Mouse (Mus musculus): ENCODE measurements around the gene Hmces. TPM values are rescaled to one million over a fixed set of nuclear protein-coding genes. Genes with fewer than 3 reads are reported as not detected.

Gene Hmces
- polyA plus RNA-seq (2016; fragmentation: Nextera tagmentation; extraction: Ambion mirVana), result 49.7 and 57.0 TPM in 2 replicates

DNA sequence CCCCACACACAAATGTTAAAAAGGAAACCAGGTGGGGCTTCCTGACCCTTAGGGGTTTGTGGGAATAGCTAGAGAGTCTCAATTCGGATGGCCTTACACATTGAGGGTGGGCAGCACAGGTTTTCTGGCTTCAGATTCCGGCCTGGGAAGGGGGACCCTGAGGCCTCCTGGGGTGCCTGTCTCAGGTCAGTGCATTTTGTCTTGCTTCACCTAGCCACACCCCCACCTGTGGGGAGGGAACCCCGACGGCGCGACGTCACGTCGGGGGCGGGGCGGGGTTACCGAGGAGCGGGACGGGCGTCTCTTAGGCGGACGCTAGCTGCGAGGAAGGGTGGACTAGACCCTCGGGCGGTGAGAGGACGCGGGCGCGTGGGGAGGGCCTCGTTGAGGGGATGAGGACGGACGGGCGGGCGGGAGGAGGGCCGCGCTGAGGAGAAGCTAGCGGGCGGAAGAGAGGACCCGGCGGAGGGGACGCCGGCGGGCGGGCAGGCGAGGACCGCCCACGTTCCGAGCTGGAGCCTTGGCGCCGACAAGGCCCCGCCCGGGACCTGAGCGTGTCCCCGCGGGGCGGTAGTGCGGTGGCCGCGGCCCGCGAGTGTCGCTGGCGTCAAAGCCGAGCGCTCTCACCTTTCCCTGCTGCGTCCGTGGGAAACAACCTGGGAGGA lies at the start of gene Hmces:
TSS of gene Hmces (plus strand) at position 275 of the 665 bp plus-strand sequence.
- peak; percentile 73 for DNase-seq (ENCODE audit: low spot score)
- H3K27ac ChIP-seq, result peak within 1 kb of the TSS; percentile 91
- H3K36me3 ChIP-seq, result peaks cover 74% of the 10 kb centered on the region
- H3K27me3 ChIP-seq (ENCODE audit: insufficient read depth, poor library complexity, severe bottlenecking), result no peaks in the 10 kb centered on the region
- no peaks in the 10 kb centered on the region for H3K9me3 ChIP-seq
- H3K4me3 ChIP-seq, result peak within 1 kb of the TSS; percentile 79
- under 1% methylated on average over 62 of the region's 62 CpGs for WGBS
- peaks cover 19% of the 10 kb centered on the region for H3K4me1 ChIP-seq (replicated peaks)

DNA sequence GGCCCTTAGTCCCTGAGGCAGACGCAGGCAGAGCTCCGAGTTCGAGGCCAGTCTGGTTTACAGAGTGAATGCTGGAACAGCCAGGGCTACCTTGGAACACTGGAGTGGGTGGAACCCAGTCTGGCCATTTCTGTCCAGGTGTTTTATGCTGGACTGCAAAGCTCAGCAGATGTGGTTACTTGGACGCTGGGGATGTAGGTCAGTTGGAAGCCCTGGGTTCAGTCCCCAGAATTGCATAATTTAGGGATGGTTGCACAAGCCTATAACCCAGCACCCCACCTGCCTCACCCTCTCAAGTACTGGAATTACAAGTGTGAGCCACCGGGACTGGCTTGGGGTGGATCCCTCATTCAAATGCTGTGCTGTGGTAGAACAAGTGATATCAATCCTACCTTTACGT lies 47.5 kb upstream of the Hmces start:
- Histone ChIP-seq H3K27ac (no peak overlapping the region), H3K4me3 (no peak overlapping the region), H3K36me3 (no peaks in the 10 kb centered on the region), H3K4me1 (replicated peaks) (no peaks in the 10 kb centered on the region), H3K9me3 (no peaks in the 10 kb centered on the region), H3K27me3 (ENCODE audit: insufficient read depth, poor library complexity, severe bottlenecking) (no peaks in the 10 kb centered on the region)
- 86% methylated on average over 6 of the region's 6 CpGs for WGBS
- no peak for DNase-seq (ENCODE audit: low spot score)

DNA sequence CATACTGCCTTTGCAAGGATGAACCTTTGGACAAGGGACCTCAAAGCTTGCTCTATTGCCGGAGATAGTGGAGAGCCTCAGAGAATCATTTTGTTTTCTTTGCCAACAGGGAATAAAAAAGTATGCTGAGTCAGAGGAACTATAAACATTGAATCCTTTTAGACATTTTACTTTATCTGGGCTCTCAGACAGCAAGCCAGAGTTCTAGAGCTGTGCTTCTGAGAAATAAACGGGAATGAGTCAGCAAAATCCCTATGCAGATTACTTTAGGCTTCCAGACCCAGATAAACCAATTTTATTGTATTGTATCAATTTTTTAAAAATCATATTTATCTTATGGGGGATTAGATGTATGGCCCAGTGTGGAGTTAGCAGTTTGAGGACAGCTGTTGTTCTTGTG lies 46.5 kb upstream of the Hmces start:
- no peaks in the 10 kb centered on the region for H3K27me3 ChIP-seq (ENCODE audit: insufficient read depth, poor library complexity, severe bottlenecking)
- no peaks in the 10 kb centered on the region for H3K4me1 ChIP-seq (replicated peaks)
- H3K36me3 ChIP-seq, result no peaks in the 10 kb centered on the region
- H3K27ac ChIP-seq, result no peak overlapping the region
- WGBS, result 81% methylated on average over 2 of the region's 2 CpGs
- no peaks in the 10 kb centered on the region for H3K9me3 ChIP-seq
- no peak overlapping the region for H3K4me3 ChIP-seq
- DNase-seq (ENCODE audit: low spot score), result no peak

DNA sequence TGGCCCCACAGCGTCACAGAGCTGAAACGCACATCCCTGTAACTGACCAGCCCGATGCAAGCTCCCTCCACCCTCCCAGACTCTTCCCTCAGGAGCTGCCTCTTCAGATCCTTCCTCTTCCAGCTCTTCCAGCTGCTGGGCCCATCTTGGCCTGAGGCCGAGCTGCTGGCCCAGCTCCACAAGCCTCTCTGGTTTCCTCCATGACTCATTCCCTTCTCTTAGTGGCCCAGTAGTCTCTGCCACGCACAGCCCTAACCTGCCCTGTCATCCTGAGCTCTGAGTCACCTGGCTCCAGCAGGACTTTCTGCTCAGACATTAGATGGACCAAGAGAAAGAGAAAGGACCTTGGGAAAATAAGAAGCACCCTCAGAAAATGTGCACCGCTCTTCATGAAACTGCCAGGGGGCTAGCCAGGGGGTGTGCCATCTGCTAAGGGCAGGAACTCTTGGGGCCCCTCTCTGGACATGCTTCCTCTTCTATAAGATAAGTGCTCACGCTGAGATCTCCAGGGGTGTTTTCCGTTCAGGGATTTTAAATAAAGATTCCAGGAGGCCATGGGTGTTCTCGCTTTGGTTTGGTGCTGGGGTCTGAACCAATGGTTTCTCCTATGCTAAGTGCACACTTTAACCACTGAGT lies 44.7 kb upstream of the Hmces start:
- no peaks in the 10 kb centered on the region for H3K36me3 ChIP-seq
- H3K27ac ChIP-seq, result no peak overlapping the region
- DNase-seq (ENCODE audit: low spot score), result no peak
- H3K27me3 ChIP-seq (ENCODE audit: insufficient read depth, poor library complexity, severe bottlenecking), result no peaks in the 10 kb centered on the region
- no peak overlapping the region for H3K4me3 ChIP-seq
- WGBS, result 79% methylated on average over 9 of the region's 9 CpGs
- no peaks in the 10 kb centered on the region; the same call in 1 of the 2 replicates for H3K4me1 ChIP-seq (replicated peaks)
- no peaks in the 10 kb centered on the region for H3K9me3 ChIP-seq

DNA sequence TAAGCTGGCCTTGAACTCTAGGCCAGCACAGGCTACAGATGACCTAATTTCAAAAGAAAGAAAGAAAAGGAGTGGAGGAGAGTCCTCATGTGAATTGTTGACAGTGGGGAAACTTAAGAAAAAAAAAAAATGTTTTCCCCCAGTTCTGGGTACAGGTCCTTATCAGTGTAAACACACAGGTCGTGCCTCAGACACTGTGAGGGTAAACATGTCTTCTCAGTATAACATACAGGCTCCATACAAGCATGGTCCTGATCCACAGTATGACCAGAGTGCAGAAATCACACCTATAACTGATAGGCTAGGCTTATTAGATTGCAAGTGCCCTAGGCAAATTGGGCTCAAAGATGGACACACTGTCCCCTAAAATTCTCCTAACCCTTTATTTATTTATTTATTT lies 43.3 kb upstream of the Hmces start:
- no peaks in the 10 kb centered on the region for H3K27me3 ChIP-seq (ENCODE audit: insufficient read depth, poor library complexity, severe bottlenecking)

DNA sequence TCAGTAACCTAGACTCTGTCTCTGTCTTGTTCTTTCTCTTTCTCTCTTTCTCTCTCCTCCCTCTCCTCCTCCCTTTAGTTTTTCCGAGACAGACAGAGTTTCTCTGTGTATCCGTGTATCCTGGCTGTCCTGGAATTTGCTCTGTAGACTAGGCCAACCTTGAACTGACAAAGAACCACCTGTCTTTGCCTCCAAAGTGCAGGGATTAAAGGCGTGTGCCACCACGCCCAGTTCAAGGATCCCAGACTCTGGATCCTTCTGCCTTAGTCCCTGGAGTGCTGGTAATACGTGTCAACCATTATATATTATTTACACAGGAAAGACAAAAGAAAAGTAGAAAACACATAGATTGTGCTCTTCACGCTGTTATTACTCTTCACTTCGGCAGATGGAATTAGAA lies 42.5 kb upstream of the Hmces start:
- H3K4me1 ChIP-seq (replicated peaks), result no peaks in the 10 kb centered on the region; the same call in 1 of the 2 replicates
- no peak overlapping the region for H3K4me3 ChIP-seq
- DNase-seq (ENCODE audit: low spot score), result no peak
- H3K27ac ChIP-seq, result no peak overlapping the region
- no peaks in the 10 kb centered on the region for H3K9me3 ChIP-seq
- no peaks in the 10 kb centered on the region for H3K36me3 ChIP-seq
- no peaks in the 10 kb centered on the region for H3K27me3 ChIP-seq (ENCODE audit: insufficient read depth, poor library complexity, severe bottlenecking)
- 86% methylated on average over 7 of the region's 7 CpGs for WGBS

More for the DNA sequence above, 43.3 kb upstream of the Hmces start:
- no peak overlapping the region for H3K27ac ChIP-seq
- no peaks in the 10 kb centered on the region for H3K36me3 ChIP-seq
- WGBS, result 73% methylated on average over 1 of the region's 1 CpGs
- no peaks in the 10 kb centered on the region for H3K9me3 ChIP-seq
- H3K4me1 ChIP-seq (replicated peaks), result no peaks in the 10 kb centered on the region; the same call in 1 of the 2 replicates
- no peak for DNase-seq (ENCODE audit: low spot score)
- no peak overlapping the region for H3K4me3 ChIP-seq

DNA sequence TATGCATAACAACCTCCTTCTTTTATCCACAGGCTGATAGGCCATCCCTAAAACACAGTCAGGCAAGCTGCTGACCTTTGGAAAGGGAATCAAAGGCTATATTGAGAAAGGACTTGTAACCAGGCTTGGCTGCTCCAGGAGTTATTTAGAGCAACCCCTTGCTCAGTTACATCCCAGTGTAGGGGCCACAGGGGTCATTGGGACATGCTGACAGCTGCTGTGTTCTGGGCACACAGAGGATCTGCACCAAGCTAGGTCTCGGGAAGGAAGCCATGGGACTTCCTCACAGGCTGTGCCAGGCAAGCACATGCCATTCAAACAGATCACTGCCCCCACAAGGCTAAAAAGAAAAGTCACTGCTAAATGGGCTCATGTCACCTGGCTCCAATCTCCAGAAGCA lies 40.6 kb upstream of the Hmces start:
- H3K27ac ChIP-seq, result no peak overlapping the region
- no peaks in the 10 kb centered on the region; the same call in 1 of the 2 replicates for H3K4me1 ChIP-seq (replicated peaks)
- no peak for DNase-seq (ENCODE audit: low spot score)
- no peaks in the 10 kb centered on the region for H3K36me3 ChIP-seq
- 50% methylated on average over 1 of the region's 1 CpGs for WGBS
- no peaks in the 10 kb centered on the region for H3K9me3 ChIP-seq
- no peaks in the 10 kb centered on the region for H3K27me3 ChIP-seq (ENCODE audit: insufficient read depth, poor library complexity, severe bottlenecking)
- H3K4me3 ChIP-seq, result no peak overlapping the region

DNA sequence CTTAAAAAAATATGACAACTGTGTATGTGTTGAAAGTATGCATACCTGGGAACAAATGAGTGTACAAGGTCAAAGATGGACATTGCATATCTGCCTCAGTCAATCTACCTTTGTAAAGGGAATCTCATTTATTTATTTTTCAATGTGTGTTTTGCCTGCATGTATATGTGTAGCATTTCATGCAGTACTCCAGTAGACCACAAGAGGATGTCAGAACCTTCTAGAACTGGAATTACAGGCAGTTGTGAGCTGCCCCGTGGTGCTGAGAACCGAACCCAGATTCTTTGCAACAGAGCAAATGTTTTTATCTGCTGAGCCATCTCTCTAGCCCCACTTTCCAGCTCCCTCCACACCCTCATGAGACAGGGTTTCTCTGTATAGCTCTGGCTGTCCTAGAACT lies 39.8 kb upstream of the Hmces start:
- no peak overlapping the region for H3K4me3 ChIP-seq
- DNase-seq (ENCODE audit: low spot score), result no peak
- H3K9me3 ChIP-seq, result no peaks in the 10 kb centered on the region
- 95% methylated on average over 2 of the region's 2 CpGs for WGBS
- H3K4me1 ChIP-seq (replicated peaks), result no peaks in the 10 kb centered on the region; the same call in 1 of the 2 replicates
- no peaks in the 10 kb centered on the region for H3K27me3 ChIP-seq (ENCODE audit: insufficient read depth, poor library complexity, severe bottlenecking)
- H3K27ac ChIP-seq, result no peak overlapping the region
- no peaks in the 10 kb centered on the region for H3K36me3 ChIP-seq

DNA sequence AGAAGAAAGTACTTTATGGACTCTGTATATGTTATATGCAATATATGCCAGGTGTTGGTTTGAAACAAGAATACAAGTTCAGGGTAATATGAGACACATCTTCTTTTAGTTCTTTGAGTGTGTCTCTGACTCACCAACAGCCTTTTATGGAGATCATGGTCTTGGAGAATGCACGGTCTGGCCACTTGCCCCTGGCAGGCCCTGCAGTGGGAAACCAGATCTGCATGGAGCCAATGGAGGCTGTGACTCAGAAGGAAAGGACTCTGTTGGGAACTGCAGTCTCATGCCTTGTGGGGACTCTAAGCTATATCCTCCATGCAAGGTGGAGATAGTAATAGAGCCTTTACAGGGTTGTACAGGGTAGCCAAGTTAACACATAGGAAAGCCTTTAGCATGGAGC lies 38.7 kb upstream of the Hmces start:
- Histone ChIP-seq H3K27me3 (ENCODE audit: insufficient read depth, poor library complexity, severe bottlenecking) (no peaks in the 10 kb centered on the region), H3K36me3 (no peaks in the 10 kb centered on the region), H3K9me3 (no peaks in the 10 kb centered on the region), H3K27ac (no peak overlapping the region), H3K4me3 (no peak overlapping the region), H3K4me1 (replicated peaks) (no peaks in the 10 kb centered on the region; the same call in 1 of the 2 replicates)
- DNase-seq (ENCODE audit: low spot score), result no peak
- 88% methylated on average over 1 of the region's 1 CpGs for WGBS

DNA sequence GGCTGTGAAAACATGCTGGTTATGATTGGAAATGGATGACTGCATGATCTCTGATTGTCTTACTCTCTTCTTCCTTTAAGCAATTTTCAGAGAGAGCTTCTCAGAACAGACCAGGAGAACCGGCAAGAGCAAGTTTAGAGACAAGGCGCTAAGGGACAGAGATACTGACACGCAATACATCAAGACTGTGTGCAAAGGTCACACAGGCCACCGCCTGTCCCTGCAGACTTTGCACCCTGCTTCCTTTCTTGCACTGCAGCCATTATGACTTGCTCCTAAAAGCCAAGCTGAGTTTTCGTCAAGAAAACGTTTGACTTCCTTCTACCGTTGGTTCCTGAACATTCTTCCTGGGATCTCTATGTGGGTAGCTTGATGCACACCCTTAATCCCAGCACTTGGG lies 38.2 kb upstream of the Hmces start:
- no peaks in the 10 kb centered on the region for H3K36me3 ChIP-seq
- no peaks in the 10 kb centered on the region; the same call in 1 of the 2 replicates for H3K4me1 ChIP-seq (replicated peaks)
- no peak for DNase-seq (ENCODE audit: low spot score)
- WGBS, result 94% methylated on average over 7 of the region's 7 CpGs
- no peaks in the 10 kb centered on the region for H3K9me3 ChIP-seq
- H3K27me3 ChIP-seq (ENCODE audit: insufficient read depth, poor library complexity, severe bottlenecking), result no peaks in the 10 kb centered on the region
- H3K4me3 ChIP-seq, result no peak overlapping the region
- H3K27ac ChIP-seq, result no peak overlapping the region

DNA sequence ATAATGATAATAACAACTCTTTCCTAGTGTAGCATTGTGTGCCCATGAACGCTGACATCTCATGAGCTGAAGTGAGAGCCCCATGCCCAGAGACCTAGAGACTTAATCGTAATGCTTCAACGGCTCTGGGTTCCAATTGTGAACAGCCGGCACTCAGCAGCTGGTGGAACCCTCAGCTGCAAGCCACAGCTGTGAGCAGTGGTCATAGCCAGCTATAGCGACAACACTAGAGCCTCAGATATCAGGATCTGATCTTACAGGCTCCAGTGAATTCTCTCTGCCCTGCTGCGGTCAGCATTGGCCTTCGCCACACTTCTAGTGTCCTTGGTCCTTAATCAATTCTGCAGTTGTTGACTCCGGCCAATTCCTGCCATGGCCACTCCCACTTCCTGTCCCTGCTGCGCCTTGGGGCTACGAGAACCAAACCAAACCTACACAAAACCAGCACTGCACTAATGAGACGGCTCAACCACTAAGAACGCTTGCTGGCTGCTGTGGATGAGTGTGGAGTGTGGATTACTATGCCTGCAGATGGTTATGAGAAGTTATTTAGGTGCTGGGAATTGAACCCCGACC lies 37.6 kb upstream of the Hmces start:
- Histone ChIP-seq H3K9me3 (no peaks in the 10 kb centered on the region), H3K36me3 (no peaks in the 10 kb centered on the region), H3K27ac (no peak overlapping the region), H3K27me3 (ENCODE audit: insufficient read depth, poor library complexity, severe bottlenecking) (no peaks in the 10 kb centered on the region), H3K4me1 (replicated peaks) (no peaks in the 10 kb centered on the region; the same call in 1 of the 2 replicates), H3K4me3 (no peak overlapping the region)
- no peak for DNase-seq (ENCODE audit: low spot score)
- WGBS, result 80% methylated on average over 13 of the region's 13 CpGs

DNA sequence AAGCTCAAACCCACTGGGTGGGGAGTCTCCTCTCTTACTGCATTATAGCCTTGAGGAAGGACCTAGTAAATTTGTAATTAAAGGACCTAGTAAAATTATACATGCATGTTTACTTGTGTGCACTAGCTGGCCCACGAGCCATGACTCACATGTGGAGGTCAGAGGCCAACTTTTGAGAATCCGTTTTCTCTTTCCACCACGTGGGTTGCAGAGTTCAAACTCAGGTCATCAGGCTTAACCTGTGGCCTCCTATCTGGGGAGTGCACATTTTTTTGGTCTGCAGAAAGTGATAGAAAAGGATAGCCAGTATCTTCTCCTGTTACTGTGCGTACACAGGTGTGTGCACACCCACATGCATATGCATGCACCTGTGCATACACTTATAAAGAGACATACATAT lies 34.7 kb upstream of the Hmces start:
- WGBS, result 58% methylated on average over 4 of the region's 4 CpGs
- Histone ChIP-seq H3K4me3 (no peak overlapping the region), H3K36me3 (no peaks in the 10 kb centered on the region), H3K4me1 (replicated peaks) (no peaks in the 10 kb centered on the region), H3K9me3 (no peaks in the 10 kb centered on the region), H3K27me3 (ENCODE audit: insufficient read depth, poor library complexity, severe bottlenecking) (no peaks in the 10 kb centered on the region), H3K27ac (no peak overlapping the region)
- no peak for DNase-seq (ENCODE audit: low spot score)

DNA sequence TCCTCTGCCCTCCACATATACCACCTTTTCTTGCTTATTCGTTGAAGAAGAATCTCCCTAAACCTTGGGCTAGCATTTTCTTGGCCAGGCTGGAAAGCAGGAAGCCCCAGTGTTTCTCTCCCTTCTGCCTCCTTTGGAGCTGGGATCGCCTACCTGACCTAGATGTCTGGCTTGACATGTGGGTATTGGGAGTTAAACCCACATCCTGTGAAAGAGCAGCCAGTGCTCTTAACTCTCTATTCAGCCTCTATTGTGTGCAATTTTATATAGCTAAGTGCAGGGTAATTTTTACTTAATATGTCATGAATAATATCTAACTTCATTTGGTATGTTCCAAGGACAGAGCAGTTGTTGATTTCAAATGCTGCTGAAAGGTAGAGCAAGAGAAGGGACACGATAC lies 34.1 kb upstream of the Hmces start:
- WGBS, result 80% methylated on average over 3 of the region's 3 CpGs
- Histone ChIP-seq H3K27ac (no peak overlapping the region), H3K4me3 (no peak overlapping the region), H3K36me3 (no peaks in the 10 kb centered on the region), H3K27me3 (ENCODE audit: insufficient read depth, poor library complexity, severe bottlenecking) (no peaks in the 10 kb centered on the region), H3K4me1 (replicated peaks) (no peaks in the 10 kb centered on the region), H3K9me3 (no peaks in the 10 kb centered on the region)
- no peak for DNase-seq (ENCODE audit: low spot score)
